Mouse (Mus musculus) G1E (cell line): ENCODE results near the gene Cad. TPM values are rescaled to one million over a fixed set of nuclear protein-coding genes. Genes with fewer than 3 reads are reported as not detected.

Source experiments
- ATAC-seq: 2 replicates; pipeline ENCODE4 v1.8.0; 2016; ENCODE audit warnings: mild to moderate bottlenecking; ENCODE audit not compliant: insufficient number of reproducible peaks, poor library complexity, low FRiP score, severe bottlenecking; ENCODE audit errors: extremely low read depth
- DNase-seq: peaks from one replicate; pipeline ENCODE4 v3.0.0; 2012; ENCODE audit warnings: low spot score
- H3K27me3 ChIP-seq: 2 replicates; pipeline ENCODE4 v1.6.1; 2012; ENCODE audit warnings: mild to moderate bottlenecking, low read length, inconsistent platforms; ENCODE audit not compliant: insufficient read depth
- H3K36me3 ChIP-seq: replicated peaks from 2 replicates; pipeline ENCODE3; 2012; ENCODE audit warnings: mild to moderate bottlenecking, inconsistent platforms
- H3K4me1 ChIP-seq: 2 replicates; pipeline ENCODE4 v1.6.1; 2012; ENCODE audit warnings: low read depth, low read length, inconsistent platforms, mixed read lengths; ENCODE audit not compliant: insufficient read depth
- H3K4me3 ChIP-seq: 2 replicates; pipeline ENCODE4 v1.5.1; 2012; ENCODE audit warnings: low read depth, mild to moderate bottlenecking, inconsistent platforms, low read length, moderate library complexity, mixed read lengths
- H3K9me3 ChIP-seq: replicated peaks from 2 replicates; pipeline ENCODE4 v1.6.1; 2012; ENCODE audit warnings: inconsistent platforms
- CTCF ChIP-seq: IDR thresholded peaks from 2 replicates; pipeline ENCODE4 v1.5.1; 2012; ENCODE audit warnings: low read depth, low read length, inconsistent platforms, mixed read lengths
- GATA1 ChIP-seq: IDR thresholded peaks from 2 replicates; pipeline ENCODE4 v1.6.1; 2012; ENCODE audit warnings: borderline replicate concordance, low read length, inconsistent platforms, mixed read lengths
- GATA2 ChIP-seq: IDR thresholded peaks from 2 replicates; pipeline ENCODE4 v1.6.1; 2012; ENCODE audit warnings: low read depth, low read length, inconsistent platforms, borderline replicate concordance
- POLR2AphosphoS5 ChIP-seq: IDR thresholded peaks from 2 replicates; pipeline ENCODE4 v1.6.1; 2012; ENCODE audit warnings: low read depth, low read length, inconsistent platforms; ENCODE audit not compliant: insufficient replicate concordance
- TAL1 ChIP-seq: conservative IDR thresholded peaks from 2 replicates; pipeline ENCODE4 v1.6.1; 2012; ENCODE audit warnings: low read depth, low read length, inconsistent platforms, mixed read lengths
- polyA plus RNA-seq: library from polyadenylated mRNA; stranded (reverse); fragments of >175 nt; gene quantifications from 2 replicates; pipeline ENCODE4 v1.2.3, GENCODE M21; 2012
- total RNA-seq, 2 experiments: library from RNA; stranded (forward) in 1 of 2; stranded (reverse) in 1 of 2; fragments of 200-1000 nt in 1 of 2; fragments of >200 nt in 1 of 2; fragmentation: Nextera tagmentation in 1 of 2; gene quantifications; 2 replicates each; pipeline ENCODE4 v1.2.3; 2014 to 2017

Gene Cad
- total and polyA plus RNA-seq, 3 experiments: 20.2 to 426 (median 87.7) TPM

GRCm38 (mm10) chr5:31086606-31087005, 32.0 kb downstream of the Cad start:
- H3K36me3 ChIP-seq: no peaks in the 10 kb centered on the region
- TF ChIP-seq GATA2 (no peak), POLR2AphosphoS5 (no peak), CTCF (no peak), GATA1 (no peak), TAL1 (no peak)
- peaks cover 64% of the 10 kb centered on the region for H3K27me3 ChIP-seq
- H3K4me1 ChIP-seq: peaks cover 12% of the 10 kb centered on the region
- ATAC-seq (no peak), DNase-seq (no peak)
- H3K9me3 ChIP-seq: no peaks in the 10 kb centered on the region
- H3K4me3 ChIP-seq: no peak overlapping the region

DNA sequence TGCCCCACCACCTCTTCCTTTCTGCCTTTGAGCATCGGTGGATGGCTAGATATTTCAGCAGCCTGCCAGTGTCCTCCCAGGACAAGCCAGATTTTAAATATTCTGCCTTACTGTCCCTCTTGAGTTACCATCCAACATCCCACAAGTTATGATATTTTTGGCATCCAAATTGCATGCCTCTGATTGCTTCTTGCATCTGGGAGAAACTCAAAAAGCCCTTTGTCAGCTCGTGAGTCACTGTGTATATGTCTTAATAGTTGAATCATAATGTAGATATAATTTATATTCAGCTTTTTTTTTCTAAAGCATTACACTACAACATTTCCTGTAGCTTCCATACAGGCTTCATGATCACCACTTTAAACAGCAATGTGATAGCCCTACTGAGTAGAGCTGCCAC, 32.6 kb downstream of the Cad start:
- DNase-seq (no peak), ATAC-seq (no peak)
- Histone ChIP-seq H3K4me3 (no peak overlapping the region), H3K9me3 (no peaks in the 10 kb centered on the region), H3K4me1 (peaks cover 12% of the 10 kb centered on the region), H3K36me3 (no peaks in the 10 kb centered on the region), H3K27me3 (peaks cover 70% of the 10 kb centered on the region)
- TF ChIP-seq GATA1 (no peak), GATA2 (no peak), CTCF (no peak), TAL1 (no peak), POLR2AphosphoS5 (no peak)

GRCm38 (mm10) chr5:31092231-31092975, 37.8 kb downstream of the Cad start:
- Histone ChIP-seq H3K4me1 (peaks cover 6% of the 10 kb centered on the region), H3K4me3 (no peak overlapping the region), H3K9me3 (peaks cover 7% of the 10 kb centered on the region; the same call in 1 of the 2 replicates), H3K27me3 (peaks cover 79% of the 10 kb centered on the region), H3K36me3 (no peaks in the 10 kb centered on the region)
- DNase-seq (no peak), ATAC-seq (no peak)
- TF ChIP-seq GATA2 (no peak), POLR2AphosphoS5 (no peak), TAL1 (no peak), GATA1 (no peak), CTCF (no peak)

GRCm38 (mm10) chr5:31093151-31094041, 38.8 kb downstream of the Cad start:
- ATAC-seq (no peak), DNase-seq (no peak)
- peaks cover 71% of the 10 kb centered on the region for H3K27me3 ChIP-seq
- H3K4me1 ChIP-seq: peaks cover 6% of the 10 kb centered on the region
- TF ChIP-seq GATA1 (no peak), POLR2AphosphoS5 (no peak), GATA2 (no peak), TAL1 (no peak), CTCF (no peak)
- H3K4me3 ChIP-seq: no peak overlapping the region; the same call in 1 of the 2 replicates
- peaks cover 7% of the 10 kb centered on the region; the same call in 1 of the 2 replicates for H3K9me3 ChIP-seq
- H3K36me3 ChIP-seq: no peaks in the 10 kb centered on the region

GRCm38 (mm10) chr5:31094100-31094798, 39.7 kb downstream of the Cad start:
- peaks cover 6% of the 10 kb centered on the region for H3K4me1 ChIP-seq
- no peaks in the 10 kb centered on the region for H3K36me3 ChIP-seq
- TF ChIP-seq TAL1 (no peak), GATA1 (no peak), GATA2 (no peak), CTCF (no peak), POLR2AphosphoS5 (no peak)
- H3K9me3 ChIP-seq: peaks cover 7% of the 10 kb centered on the region; the same call in 1 of the 2 replicates
- no peak overlapping the region for H3K4me3 ChIP-seq
- DNase-seq: no peak
- H3K27me3 ChIP-seq: peaks cover 64% of the 10 kb centered on the region
- no peak for ATAC-seq
